Mouse (Mus musculus) gastrocnemius, postnatal 25 days (tissue): ENCODE results near the gene Nhlrc2. TPM values are rescaled to one million over a fixed set of nuclear protein-coding genes. Genes with fewer than 3 reads are reported as not detected.

Source experiments
- DNase-seq: peaks from one replicate; pipeline ENCODE4 v3.0.0; 2022
- total RNA-seq, 2 experiments: library from RNA; stranded (reverse); gene quantifications; 1 replicate in 1 of 2; 2 replicates in 1 of 2; pipeline ENCODE4 v1.2.3; 2021

Nhlrc2 gene
- total RNA-seq, 2 experiments from 2014 or later = 8.5 to 9.2 TPM

DNA sequence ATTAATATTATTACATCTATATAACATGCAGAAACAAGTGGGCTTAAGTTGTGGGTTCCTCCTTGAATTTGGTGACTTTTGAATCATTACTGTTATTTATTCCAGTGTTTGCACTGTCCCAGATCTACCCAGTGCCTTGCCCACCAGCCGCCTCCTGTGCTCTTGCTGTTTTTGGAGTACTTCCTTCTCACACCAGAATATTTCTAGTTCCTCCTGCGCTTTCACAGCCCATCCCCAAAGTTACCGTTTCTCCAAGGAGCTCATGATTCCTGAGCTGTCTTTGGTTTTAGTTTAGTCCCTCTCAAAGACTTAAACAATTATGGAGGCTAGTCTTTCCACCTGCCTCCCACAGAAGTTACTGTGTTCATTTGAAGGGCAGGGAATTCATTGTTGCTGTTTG lies 15.4 kb downstream of the Nhlrc2 start:
- no peak for DNase-seq

DNA sequence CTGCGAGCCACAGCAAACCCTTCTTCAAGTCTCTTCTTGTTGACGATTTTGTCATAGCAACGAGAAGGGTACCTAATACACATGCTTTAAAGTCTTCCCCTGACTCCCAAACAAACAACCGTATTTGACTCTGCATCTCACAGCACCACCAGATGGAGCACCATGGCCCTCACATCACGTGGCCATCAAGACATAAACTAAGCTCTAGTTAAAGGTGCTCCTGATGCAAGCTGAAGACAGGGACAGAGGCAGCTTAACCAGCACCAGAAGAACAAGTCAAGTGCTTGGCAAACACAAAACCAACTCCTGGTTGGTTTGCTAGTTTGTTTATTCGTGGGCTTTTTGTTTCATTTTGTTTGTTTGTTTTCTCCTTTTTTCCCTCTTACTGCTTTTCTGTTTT lies 17.3 kb downstream of the Nhlrc2 start:
- no peak for DNase-seq

DNA sequence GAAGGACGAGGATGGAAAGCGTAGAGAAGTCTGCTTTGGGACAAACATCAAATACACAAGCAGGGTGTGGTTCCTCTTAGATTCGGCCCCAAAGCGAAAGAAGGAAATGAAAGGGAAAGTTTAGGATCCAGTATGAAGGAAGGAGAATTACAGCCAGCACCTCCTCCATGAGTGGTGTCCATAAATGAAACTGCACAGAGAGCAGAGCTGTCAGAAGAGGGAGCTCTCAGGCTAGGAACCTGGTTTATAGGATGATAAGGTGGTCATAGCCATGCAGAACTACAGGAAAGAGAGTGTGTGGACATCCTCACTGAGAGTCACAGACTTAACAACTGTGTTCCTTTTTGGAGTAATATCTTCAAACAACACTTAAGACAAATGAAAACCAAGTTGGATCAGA lies 18.0 kb downstream of the Nhlrc2 start:
- no peak for DNase-seq

GRCm38 (mm10) chr19:56566940-56567339 lies 18.9 kb downstream of the Nhlrc2 start:
- no peak for DNase-seq

DNA sequence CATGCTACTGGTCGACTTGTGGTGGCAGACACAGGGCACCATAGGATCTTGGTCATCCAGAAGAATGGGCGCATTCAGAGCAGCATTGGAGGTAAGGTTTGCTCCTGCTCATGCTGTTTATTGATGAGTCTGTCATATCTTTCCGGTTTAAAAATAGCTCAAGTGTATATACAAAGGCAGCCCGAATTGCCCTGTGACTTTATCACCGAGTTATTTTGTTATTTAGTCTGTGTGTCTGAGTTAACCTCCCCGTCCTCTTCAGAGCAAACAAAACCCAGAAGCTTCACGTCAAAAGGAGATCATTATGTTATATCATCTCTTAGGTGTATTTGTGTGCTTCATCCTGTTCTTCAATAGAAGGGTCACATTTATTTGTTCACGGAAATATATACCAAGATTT lies 22.7 kb downstream of the Nhlrc2 start:
- DNase-seq = no peak

- no peak for DNase-seq
Observed at GRCm38 (mm10) chr19:56571234-56571633, 23.2 kb downstream of the Nhlrc2 start.

DNA sequence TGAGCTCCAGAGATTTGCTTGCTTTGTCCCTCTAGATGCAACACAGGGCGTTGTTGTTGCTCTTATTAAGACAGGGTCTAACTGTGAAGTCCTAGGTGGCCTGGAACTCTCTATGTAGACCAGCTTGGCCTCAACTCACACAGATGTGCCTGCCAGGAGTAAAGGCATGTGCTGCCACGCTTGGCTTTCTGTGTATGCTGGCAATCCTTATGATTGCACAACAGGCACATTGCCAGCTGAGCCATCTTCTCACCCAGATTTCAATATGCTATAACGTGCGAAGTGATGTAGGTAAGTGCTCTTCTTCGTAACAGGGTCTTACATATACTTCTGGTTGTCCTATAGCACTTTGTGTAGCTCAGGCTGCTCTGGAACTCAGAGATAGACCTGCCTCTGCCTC lies 23.9 kb downstream of the Nhlrc2 start:
- DNase-seq = no peak

DNA sequence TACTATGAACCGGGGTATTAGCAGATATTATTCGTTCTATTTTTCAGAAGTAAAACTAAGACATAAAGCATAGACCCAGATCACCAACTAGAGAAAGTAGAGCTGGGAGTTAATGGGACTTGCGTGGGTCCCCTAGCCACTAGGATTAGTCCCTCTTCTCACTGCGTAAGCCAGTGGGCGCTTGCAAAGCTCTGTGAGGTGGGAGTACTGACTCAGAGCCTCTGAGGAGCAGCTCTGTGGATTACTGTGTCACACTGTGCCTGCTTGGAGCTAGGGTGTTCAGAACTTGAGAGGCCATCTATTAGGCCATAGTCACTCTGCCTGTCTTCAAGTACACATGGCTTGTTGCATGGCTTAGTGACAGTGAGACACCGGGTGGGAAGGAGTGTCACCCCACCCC lies 25.1 kb downstream of the Nhlrc2 start:
- DNase-seq = no peak

DNA sequence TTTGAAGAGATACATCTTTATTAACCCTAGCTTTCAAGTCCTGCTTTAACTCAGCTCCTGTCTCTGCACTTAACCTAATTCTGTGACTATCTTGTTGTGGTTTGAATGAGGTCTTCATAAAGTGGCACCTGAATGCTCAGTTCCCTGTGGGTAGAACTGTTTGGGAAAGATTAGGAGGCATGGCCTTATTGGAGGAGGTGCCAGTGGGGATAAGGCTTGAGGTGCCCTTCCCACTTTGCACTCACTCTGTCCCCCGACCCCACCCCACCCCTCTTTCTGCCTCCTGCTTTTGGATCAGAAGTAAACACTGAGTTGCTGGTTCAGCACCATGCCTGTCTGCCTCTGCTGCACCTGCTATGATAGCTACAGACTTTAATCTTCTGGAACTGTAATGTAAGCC lies 29.7 kb downstream of the Nhlrc2 start:
- DNase-seq = no peak

- DNase-seq = no peak
Observed at GRCm38 (mm10) chr19:56581981-56582380, 33.9 kb downstream of the Nhlrc2 start.

DNA sequence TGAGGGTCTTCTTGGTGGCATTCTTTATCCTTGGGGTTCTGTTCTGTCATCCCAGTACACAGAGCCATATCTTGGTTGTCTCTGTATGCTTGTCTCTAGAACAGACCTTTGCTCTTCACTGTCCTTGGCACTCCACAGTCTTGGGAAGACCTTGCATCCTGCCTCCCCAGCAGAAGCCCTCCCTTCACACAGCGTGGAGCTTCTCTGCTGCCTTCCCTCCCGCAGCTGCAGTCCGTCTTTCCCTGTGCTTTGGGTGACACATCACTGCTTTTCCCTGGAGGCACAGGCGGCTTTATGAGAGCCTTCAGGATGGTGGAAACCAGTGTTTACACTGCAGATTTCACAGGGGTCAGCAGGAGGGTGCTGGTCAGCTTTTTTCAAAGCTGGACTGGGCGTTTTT lies 35.7 kb downstream of the Nhlrc2 start:
- DNase-seq = no peak

DNA sequence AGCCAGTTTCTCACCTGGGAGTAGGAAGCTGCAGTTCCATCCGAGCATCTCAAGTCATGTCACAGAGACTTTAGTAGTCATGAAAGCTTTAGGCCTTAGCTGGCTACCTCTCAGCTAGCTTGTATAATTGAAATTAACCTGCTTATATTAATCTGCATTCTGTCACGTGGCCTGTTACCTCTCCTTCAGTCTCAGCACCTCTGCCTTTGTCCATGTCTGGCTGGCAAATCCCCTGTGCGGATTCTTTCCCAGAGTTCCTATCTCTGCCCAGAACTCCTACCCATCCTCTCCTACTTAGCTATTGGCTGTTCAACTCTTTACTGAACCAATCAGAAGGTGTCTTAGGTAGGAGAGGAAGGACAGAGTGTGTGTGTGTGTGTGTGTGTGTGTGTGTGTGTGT lies 36.2 kb downstream of the Nhlrc2 start:
- no peak for DNase-seq

DNA sequence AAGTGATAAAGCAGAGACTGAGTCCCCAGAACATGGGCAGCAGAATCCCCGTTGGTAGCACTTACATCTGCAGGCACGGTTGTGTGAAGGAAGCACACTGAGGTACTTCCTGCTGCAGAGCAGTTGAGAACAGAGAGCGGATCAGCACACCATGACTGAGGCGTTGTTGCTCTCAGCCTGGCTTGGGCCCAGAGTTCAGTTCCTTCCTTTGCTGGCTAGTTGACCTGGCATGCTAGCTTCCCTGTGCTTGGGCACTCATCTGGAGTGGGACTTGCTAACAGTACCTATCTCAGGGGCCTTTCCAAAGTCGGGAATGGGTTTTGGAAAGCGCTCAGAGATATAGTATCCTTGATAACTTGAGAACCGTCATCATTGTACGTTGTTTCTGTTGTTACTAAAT lies 38.3 kb downstream of the Nhlrc2 start:
- DNase-seq = no peak

DNA sequence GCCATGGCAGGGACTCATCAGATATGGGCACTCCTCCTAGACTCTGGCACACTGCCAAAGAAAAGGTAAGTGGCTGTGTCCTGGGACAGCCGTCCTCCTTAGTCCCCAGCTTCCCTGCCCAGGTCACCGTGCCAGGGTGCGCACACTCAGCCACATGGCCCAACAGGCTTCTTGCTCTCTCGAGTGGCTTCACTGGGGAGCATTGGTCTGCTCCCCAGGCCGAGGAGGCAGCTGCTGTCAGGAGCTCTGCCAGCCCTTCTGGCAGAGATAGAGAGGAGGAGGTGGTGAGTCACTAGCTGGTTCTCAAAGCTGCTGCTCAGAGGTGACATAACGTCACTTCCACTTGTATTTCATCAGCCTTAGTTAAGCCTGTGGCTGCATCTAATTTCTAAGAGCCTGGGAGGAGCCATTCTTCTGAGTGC lies 40.2 kb downstream of the Nhlrc2 start:
- peak; percentile 82 for DNase-seq

DNA sequence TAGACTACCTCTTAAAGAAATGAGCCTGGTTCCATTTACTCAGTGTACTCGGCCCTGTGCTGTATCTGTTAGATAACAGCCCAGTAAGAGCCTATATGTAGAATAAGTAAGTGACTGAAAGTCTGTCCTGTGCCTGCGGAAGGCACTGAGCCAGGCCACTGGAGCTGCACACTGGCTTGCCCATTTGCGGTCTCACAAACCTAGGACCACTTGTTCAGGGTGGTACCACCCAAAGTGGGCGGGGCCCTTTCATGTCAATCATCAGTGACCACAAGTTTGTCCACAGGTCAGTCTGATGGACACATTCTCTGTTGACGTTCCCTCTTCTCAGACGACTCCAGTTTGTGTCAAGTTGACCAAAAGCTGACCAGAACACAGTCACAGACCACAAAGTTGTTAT lies 40.9 kb downstream of the Nhlrc2 start:
- no peak for DNase-seq

GRCm38 (mm10) chr19:56589455-56589854 lies 41.4 kb downstream of the Nhlrc2 start:
- no peak for DNase-seq

GRCm38 (mm10) chr19:56590250-56590649 lies 42.2 kb downstream of the Nhlrc2 start:
- no peak for DNase-seq

DNA sequence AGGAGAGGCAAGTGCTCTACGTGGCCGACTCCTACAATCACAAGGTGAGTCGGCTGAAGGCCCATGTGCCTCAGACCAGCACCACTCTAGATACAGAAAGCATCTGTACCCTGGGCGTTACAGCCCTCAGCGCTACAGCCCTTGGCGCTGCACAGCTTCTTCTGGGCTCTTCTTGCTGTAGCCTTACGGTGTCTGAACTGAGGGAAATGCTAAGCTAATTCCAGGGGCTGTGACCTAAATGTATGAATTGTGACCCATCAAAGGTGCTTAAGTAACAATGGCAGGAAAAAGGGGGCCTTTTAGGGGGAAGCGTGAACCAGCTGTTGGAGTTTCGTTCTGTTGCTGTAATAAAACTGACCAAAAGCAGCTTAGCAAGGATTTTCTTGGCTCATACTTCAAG lies 44.4 kb downstream of the Nhlrc2 start:
- DNase-seq = no peak

- DNase-seq = no peak
Observed at GRCm38 (mm10) chr19:56599996-56600395, 51.9 kb downstream of the Nhlrc2 start.

GRCm38 (mm10) chr19:56600797-56601196 lies 52.7 kb downstream of the Nhlrc2 start:
- no peak for DNase-seq

DNA sequence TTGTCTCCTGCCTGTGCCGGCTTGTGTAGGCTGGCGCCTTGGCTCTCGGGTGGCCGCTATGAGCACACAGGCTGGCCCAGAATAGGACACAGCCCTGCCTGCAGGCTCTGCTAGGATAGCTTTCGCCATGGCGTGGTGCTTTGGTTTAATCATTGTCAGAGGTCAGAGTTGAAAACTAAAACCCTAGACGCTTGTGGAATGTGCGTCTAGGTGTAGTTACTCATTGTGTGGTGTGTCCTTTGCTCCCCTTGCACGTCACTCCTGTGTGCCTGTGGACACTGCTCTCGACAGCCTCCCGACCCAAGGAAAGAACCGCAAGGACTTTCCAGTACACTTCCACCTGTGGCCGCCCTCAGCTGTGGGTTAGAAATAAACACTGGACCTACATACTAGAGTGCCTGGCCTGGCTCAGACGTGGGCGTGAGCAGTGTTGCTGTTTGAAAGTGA lies 53.9 kb downstream of the Nhlrc2 start:
- peak; percentile 15 for DNase-seq

- no peak for DNase-seq
Observed at GRCm38 (mm10) chr19:56608946-56609345, 60.9 kb downstream of the Nhlrc2 start.

GRCm38 (mm10) chr19:56614131-56614530 lies 66.1 kb downstream of the Nhlrc2 start:
- no peak for DNase-seq

DNA sequence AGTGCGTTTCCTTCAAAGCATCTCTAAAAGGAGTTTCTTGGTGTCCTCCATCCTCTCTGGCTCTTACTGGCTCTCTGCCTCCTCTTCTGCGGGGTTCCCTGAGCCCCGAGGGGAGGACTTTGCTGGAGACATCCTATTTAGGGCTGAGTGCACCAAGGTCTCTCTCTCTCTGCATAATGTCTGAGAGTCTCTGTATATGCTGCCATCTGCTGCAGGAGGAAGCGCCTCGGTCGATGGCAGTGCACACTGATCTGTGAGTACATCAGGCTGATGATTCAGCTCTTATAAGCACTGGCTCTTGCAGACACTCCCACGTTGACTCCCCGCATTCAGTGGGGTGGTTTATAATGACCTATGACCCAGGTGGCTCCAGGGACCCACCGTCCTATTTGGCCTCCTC lies 70.8 kb downstream of the Nhlrc2 start:
- no peak for DNase-seq

DNA sequence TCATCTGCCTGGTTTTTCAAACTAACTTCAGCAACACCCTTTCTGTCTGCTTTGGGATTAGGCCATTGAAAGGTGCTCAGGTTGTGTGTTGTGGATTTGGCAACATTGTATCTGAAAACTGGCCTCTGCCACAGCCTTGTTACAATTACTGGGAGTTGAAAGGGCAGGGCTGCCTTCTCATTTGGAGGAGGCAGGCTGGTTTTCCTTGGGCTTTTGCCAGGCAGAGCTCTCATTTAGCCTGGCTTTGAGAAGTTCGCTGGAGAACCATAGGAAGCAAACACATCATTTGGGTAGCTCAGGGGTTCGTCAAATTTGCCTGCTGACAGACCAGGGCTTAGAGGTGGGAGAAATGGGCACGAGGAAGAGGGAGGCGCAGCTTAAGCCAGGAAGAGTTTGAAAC lies 71.5 kb downstream of the Nhlrc2 start:
- no peak for DNase-seq
